Mouse (Mus musculus) forebrain, embryonic 14.5 days (tissue): ENCODE measurements at regions not wholly inside any gene's neighbourhood (a gene's known extent, or its start where the extent isn't known, plus 50 kb on each side); places are given as distances from the start of the nearest gene placed in this dataset.
"Not testable (repeated sequence)": the region's sequence is repeated elsewhere in the genome, so short reads cannot be mapped to it uniquely, and the experiment has no call there.

ENCODE experiments used
- ATAC-seq: fragments of 200-750 bp; cut with Nextera tagmentation; 2 replicates; pipeline ENCODE4 v1.8.0; 2017; ENCODE audit warnings: mild to moderate bottlenecking, moderate library complexity
- DNase-seq: peaks from one replicate; pipeline ENCODE4 v3.0.0-alpha.2; 2015; ENCODE audit warnings: low spot score
- H3K27ac ChIP-seq: fragments of 300-500 bp; sonication (generic); 2 replicates; pipeline ENCODE4 v1.5.1; 2014; ENCODE audit warnings: low read depth, mild to moderate bottlenecking, control low read depth, low read length, moderate library complexity
- H3K27me3 ChIP-seq: fragments of 300-500 bp; sonication (generic); replicated peaks from 2 replicates; pipeline ENCODE4 v1.6.1; 2014; ENCODE audit warnings: low read length, control low read depth, mixed read lengths; ENCODE audit not compliant: control insufficient read depth, insufficient read depth
- H3K36me3 ChIP-seq: fragments of 300-500 bp; sonication (generic); 2 replicates; pipeline ENCODE4 v1.6.1; 2014; ENCODE audit warnings: low read length, control low read depth; ENCODE audit not compliant: control insufficient read depth, insufficient read depth
- H3K4me1 ChIP-seq: fragments of 300-500 bp; sonication (generic); 2 replicates; pipeline ENCODE4 v1.6.1; 2014; ENCODE audit warnings: antibody characterized with exemption, low read length, control low read depth; ENCODE audit not compliant: control insufficient read depth, insufficient read depth
- H3K4me2 ChIP-seq: fragments of 300-500 bp; sonication (generic); 2 replicates; pipeline ENCODE4 v1.6.1; 2014; ENCODE audit warnings: mild to moderate bottlenecking, control low read depth, low read length
- H3K4me3 ChIP-seq: fragments of 300-500 bp; sonication (generic); 2 replicates; pipeline ENCODE4 v1.5.1; 2014; ENCODE audit warnings: low read depth, low read length, control low read depth
- H3K9ac ChIP-seq: fragments of 300-500 bp; sonication (generic); 2 replicates; pipeline ENCODE4 v1.6.1; 2014; ENCODE audit warnings: mild to moderate bottlenecking, low read length, control low read depth, moderate library complexity
- H3K9me3 ChIP-seq: fragments of 300-500 bp; sonication (generic); replicated peaks from 2 replicates; pipeline ENCODE4 v1.6.1; 2016; ENCODE audit warnings: low read length, control low read depth, mixed read lengths; ENCODE audit not compliant: control insufficient read depth
- WGBS: fragments of 180-500 bp; shearing (Covaris S2); extraction: QIAGEN DNeasy Blood & Tissue Kit; methylation state at CpG from one replicate; pipeline ENCODE4 v1.1.7; 2014; 5-methylcytosine and 5-hydroxymethylcytosine counted together

DNA sequence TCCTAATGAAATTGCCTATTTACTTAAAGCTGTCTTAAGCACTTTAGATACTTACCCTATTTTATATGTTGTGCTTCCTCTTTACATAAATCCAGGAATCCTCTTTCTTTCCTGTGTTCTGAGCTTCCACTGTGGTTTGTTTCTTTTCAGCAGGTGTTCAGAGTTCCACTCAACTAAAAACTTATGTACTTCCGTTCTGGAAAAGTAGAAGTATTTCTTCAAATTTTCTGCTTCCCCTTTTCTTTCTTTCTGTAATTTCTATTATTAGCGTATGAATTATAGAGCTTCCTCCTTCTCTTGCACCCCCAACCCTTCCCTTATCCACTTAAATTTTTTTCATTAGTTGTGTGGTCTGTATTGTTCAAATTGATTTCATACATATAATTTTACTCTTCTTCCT, 165.8 kb upstream of the Nudt12 start:
- 96% methylated on average over 2 of the region's 2 CpGs for WGBS
- Histone ChIP-seq H3K27ac (no peak overlapping the region), H3K4me2 (no peak overlapping the region), H3K9me3 (no peaks in the 10 kb centered on the region), H3K4me1 (no peaks in the 10 kb centered on the region), H3K36me3 (no peaks in the 10 kb centered on the region), H3K27me3 (no peaks in the 10 kb centered on the region), H3K4me3 (no peak overlapping the region), H3K9ac (no peak overlapping the region)
- DNase-seq = no peak
- no peak for ATAC-seq

- H3K27ac ChIP-seq = no peak overlapping the region
Measured at GRCm38 (mm10) chr17:59156345-59156744, 143.2 kb upstream of the Nudt12 start.

GRCm38 (mm10) chr17:59143760-59144157, 130.6 kb upstream of the Nudt12 start:
- Histone ChIP-seq H3K27ac (no peak overlapping the region), H3K36me3 (no peaks in the 10 kb centered on the region), H3K27me3 (no peaks in the 10 kb centered on the region), H3K9ac (no peak overlapping the region), H3K4me3 (no peak overlapping the region), H3K4me2 (no peak overlapping the region), H3K4me1 (peaks cover 3% of the 10 kb centered on the region), H3K9me3 (no peaks in the 10 kb centered on the region)
- 11% methylated on average over 1 of the region's 1 CpGs for WGBS
- DNase-seq (peak; percentile 34), ATAC-seq (peak; percentile 56; the same call in 1 of the 2 replicates)

More at GRCm38 (mm10) chr17:59156345-59156744, 143.2 kb upstream of the Nudt12 start:
- H3K9me3 ChIP-seq = no peaks in the 10 kb centered on the region
- no peaks in the 10 kb centered on the region for H3K36me3 ChIP-seq
- H3K4me1 ChIP-seq = no peaks in the 10 kb centered on the region
- H3K9ac ChIP-seq = no peak overlapping the region
- H3K27me3 ChIP-seq = no peaks in the 10 kb centered on the region
- DNase-seq (no peak), ATAC-seq (no peak)
- no peak overlapping the region for H3K4me2 ChIP-seq
- H3K4me3 ChIP-seq = no peak overlapping the region
- WGBS = 82% methylated on average over 2 of the region's 2 CpGs

GRCm38 (mm10) chr17:59142995-59143759, 130.0 kb upstream of the Nudt12 start:
- DNase-seq = peak; percentile 71
- peak; percentile 67 for ATAC-seq
- 58% methylated on average over 10 of the region's 10 CpGs for WGBS
- Histone ChIP-seq H3K4me3 (no peak overlapping the region), H3K36me3 (no peaks in the 10 kb centered on the region), H3K4me1 (peaks cover 3% of the 10 kb centered on the region), H3K27me3 (no peaks in the 10 kb centered on the region), H3K4me2 (no peak overlapping the region), H3K9ac (no peak overlapping the region), H3K27ac (no peak overlapping the region), H3K9me3 (no peaks in the 10 kb centered on the region)

DNA sequence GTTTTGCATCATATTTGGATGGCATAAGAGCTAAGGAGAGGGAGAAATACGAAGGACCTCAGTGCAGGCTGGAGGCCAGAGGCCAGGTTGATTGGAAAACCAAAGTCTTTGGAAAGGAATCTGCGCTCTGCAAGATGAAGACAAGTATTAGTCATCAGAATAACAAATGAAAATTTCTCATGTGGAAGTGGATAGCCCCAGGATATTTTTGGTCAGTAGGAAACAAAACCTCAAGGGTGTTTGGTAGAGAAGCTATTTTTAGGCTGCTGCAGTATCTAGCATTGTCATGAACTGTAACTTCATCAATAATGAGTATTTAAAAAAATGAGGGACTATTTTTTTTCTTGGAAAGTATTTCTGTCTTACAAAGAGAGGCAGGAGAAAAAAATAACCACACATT, 125.6 kb upstream of the Nudt12 start:
- Histone ChIP-seq H3K27me3 (no peaks in the 10 kb centered on the region), H3K36me3 (no peaks in the 10 kb centered on the region), H3K4me1 (no peaks in the 10 kb centered on the region; the same call in 1 of the 2 replicates), H3K4me3 (no peak overlapping the region), H3K4me2 (no peak overlapping the region), H3K9ac (no peak overlapping the region), H3K9me3 (no peaks in the 10 kb centered on the region), H3K27ac (no peak overlapping the region)
- no peak for ATAC-seq
- WGBS = 79% methylated on average over 2 of the region's 2 CpGs
- no peak for DNase-seq

DNA sequence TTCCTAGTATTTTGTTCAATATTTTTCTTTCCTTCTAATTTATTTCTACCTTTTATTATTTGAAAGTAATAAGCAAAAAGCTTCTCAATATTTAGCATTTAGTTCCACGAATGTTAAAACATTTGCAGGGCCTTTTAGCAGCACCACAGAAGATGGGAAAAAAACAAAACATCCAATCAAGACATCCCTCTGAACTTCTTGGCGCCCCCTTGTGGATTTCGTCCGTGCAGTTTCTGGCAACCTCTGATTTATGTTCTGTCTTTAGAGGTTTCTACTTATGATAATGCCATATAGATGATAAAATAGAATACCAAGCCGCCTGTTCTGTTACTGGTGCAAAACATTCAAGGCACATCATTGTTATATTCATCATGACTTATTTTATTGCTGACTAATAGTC, 86.2 kb upstream of the Nudt12 start:
- Histone ChIP-seq H3K9ac (no peak overlapping the region), H3K27me3 (no peaks in the 10 kb centered on the region), H3K4me2 (no peak overlapping the region), H3K4me3 (no peak overlapping the region), H3K27ac (no peak overlapping the region), H3K36me3 (no peaks in the 10 kb centered on the region), H3K4me1 (no peaks in the 10 kb centered on the region), H3K9me3 (no peaks in the 10 kb centered on the region)
- 7% methylated on average over 5 of the region's 5 CpGs for WGBS
- 0 out of 2 replicates have a peak, but pooled peaks have one; percentile 20 for ATAC-seq
- peak; percentile 69 for DNase-seq

GRCm38 (mm10) chr17:59076846-59077245, 63.7 kb upstream of the Nudt12 start:
- H3K4me3 ChIP-seq, H3K36me3 ChIP-seq, ATAC-seq, DNase-seq, H3K4me2 ChIP-seq, H3K27ac ChIP-seq, H3K4me1 ChIP-seq, H3K9me3 ChIP-seq, H3K27me3 ChIP-seq, H3K9ac ChIP-seq: not testable (repeated sequence)
- whole genome bisulfite sequencing = 91% methylated on average over 2 of the region's 6 CpGs

GRCm38 (mm10) chr17:59076361-59076760, 63.2 kb upstream of the Nudt12 start:
- ATAC-seq, H3K4me1 ChIP-seq, H3K9me3 ChIP-seq, H3K4me2 ChIP-seq, H3K36me3 ChIP-seq, H3K27me3 ChIP-seq, H3K9ac ChIP-seq, H3K4me3 ChIP-seq, H3K27ac ChIP-seq, DNase-seq: not testable (repeated sequence)
- WGBS = 93% methylated on average over 2 of the region's 6 CpGs
